In the genomic region with DNA sequence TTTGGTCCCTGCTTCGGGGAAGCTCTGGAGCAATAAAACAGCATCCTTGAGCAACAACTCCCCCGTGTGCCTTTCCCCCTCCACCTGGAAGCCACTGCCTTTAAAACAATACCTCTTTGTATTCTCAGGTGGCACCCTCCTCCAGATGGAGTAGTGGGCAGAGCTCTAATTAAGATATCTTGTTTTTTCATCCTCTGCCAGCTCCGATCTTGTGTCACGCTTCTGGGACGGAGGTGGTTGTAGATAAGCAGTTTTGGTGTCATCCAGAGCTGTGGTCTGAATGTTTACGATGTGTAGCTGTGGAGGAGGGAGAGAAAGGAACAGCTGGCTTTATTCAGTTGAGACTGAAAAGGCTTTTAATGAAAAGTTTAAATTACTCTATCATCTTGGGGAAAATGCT, we compare ENCODE assay signal across 1 mouse cellular context.
TF ChIP-seq lines count a peak whose summit lies in the region.

No protein-coding gene starts in this region.

TF ChIP-seq in MEL, 35 proteins besides CTCF, POLR2A, EP300 and RAD21 (continued from another document):
- no peak for TF ChIP-seq ZMIZ1 (IDR thresholded peaks at IDR 0.05; ENCODE audit: low read depth, low read length)
